Mouse (Mus musculus): ENCODE results near the gene Adgrd1.

The Adgrd1 gene

DNA sequence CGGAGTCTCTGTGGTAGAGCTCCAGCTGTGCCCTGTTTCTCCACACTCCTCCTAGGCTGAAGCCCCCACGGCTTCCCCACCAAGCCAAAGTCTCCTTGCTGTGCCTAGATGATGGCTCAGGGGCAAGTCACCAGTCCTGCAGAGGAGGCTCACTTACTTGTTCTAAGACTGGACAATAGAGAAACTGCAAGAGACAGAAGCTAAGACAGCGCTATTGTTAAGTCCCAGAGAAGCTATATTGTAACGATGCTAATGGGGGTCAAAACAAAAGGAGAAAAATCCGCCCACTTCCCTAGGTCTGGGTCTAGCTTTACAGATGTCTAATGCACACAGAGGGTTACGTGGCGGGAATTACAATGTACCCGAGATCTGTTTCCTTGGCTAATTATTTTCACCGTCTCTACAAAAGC, 59.4 kb downstream of the Adgrd1 start:
- no peak for DNase-seq (ENCODE audit: low read depth, low spot score)

DNA sequence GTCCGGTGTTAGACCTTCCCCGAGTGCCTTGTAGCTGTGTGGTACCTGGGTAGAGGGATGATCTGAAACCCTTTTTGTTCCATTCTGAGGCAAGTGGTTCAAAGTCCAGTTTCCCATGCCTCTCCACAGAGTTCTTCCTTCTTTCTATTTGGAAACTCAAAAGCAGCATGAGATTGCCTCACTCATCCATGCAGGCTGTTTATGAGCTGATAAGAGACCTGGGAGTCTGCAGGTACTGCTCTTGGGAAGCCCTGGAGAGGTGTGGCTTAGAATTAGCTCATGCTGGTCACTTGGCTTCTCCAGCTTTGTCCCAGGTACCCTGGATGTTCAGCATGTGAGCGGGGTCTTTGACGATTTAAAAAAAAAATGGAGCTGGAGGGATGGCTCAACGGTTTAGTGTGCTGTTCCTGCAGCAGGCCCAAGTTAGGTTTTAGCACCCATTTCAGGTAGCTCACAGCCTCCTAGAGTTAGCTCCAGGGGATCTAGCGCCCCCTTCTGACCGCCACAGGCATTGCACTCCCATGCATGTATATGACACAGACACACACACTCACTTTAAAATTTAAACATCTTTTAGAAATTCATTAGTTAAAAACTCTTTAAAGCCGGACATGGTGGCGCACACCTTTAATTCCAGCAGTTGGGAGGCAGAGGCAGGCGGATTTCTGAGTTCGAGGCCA, 65.0 kb downstream of the Adgrd1 start:
- no peak for DNase-seq (ENCODE audit: low read depth, low spot score)

DNA sequence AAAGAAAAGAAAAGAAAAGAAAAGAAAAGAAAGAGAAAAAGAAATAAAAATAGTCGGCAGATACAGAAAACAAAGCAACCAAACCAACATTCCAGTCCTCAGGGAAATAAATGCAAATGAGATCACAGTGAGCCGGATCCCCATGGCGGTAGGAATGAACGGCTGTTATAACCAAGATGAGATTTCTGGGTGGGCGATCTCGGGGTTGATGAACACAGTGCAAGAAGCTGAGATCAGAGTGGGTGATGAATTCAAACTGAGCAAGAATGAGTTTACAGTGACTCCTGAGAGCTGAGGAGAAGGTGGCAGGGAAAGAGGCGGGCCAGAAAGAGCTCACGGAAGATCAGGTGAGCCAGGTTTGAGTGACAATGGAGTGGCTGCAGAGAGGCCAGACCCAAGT, 66.9 kb downstream of the Adgrd1 start:
- no peak for DNase-seq (ENCODE audit: low read depth, low spot score)

DNA sequence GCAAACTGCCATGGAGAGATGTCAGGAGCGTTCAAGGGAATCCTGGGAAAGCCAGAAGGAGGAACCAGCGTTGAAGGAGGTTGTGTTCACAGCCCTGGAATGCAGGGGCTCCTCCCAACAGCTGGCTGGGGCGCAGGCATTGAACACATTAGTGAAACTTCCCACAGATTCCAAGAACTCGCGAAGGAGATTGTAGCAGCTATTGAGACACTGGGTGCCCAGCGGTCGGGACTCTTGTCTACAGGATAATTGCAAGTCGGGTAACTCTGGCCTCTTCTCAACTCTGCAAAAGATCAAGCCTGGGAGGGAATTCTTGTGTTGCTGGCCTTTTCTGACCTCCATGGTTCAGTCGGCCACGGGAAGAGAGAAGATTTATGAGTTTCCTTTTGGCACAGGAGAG, 67.5 kb downstream of the Adgrd1 start:
- DNase-seq (ENCODE audit: low read depth, low spot score): no peak

DNA sequence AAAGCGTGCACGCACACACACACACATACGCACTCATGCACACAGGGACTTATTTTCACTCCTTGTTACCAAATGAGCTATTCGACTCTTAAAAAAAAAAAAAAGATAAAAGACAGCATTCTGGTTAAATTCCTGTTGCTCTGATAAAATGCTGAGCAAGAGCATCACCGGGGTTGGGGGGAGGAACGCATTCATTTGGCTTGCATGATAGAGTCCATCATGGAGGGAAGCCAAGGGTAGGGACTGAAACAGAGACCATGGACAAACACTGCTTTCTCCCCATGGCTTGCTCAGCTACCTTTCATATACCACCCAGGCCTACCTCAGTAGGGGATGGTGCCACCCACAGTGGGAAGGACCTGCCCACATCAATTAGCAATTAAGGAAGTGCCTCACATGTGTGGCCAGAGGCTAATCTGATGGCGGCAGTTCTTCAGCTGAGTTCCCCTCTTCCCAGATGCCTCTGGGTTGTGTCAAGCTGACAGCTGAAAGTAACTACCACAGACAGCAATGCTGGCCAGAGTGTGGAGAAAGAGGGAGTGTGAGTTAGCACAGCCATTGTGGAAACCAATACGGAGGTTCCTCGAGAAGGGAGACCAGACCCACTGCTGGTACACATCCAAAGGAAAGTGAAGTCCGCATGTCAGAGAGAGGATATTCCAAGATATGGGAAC, 68.5 kb downstream of the Adgrd1 start:
- DNase-seq (ENCODE audit: low read depth, low spot score): no peak

DNA sequence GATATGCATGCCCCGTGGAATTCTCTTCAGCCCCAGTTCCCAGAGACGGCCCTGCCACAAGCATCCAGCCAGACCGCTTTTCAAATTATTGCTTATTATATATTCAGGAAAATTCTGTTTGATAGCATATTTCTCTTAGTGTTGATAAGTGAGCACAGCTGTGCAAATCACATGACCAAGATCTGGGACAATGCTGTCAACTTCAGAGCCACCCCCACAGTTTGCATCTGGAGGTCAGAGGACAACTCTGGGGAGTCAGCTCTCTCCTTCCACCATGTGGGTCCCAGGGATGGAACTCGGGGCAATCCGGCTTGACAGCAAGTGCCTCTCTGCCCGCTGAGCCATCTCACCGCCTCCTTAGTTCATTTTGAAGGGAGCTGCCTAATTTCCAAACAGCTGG, 69.0 kb downstream of the Adgrd1 start:
- no peak for DNase-seq (ENCODE audit: low read depth, low spot score)

DNA sequence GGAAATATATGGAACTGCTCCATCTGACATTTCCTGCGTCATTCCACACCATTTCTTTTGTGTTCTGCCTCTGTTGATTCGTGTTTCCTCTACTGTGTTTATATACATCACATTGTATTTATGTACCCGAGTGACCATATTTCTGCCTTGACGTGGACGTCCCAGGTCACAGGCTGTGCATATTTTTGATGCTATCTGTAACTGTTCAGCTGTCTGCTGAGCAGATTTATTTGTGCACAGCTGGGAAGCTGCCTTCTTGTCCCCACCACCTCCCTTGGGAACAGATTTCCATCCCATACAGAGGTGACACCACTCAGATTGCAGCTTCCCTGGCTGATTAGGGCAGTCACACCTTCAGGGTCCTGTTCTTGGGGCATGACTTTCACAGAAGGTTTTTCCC, 72.5 kb downstream of the Adgrd1 start:
- DNase-seq (ENCODE audit: low read depth, low spot score): no peak

DNA sequence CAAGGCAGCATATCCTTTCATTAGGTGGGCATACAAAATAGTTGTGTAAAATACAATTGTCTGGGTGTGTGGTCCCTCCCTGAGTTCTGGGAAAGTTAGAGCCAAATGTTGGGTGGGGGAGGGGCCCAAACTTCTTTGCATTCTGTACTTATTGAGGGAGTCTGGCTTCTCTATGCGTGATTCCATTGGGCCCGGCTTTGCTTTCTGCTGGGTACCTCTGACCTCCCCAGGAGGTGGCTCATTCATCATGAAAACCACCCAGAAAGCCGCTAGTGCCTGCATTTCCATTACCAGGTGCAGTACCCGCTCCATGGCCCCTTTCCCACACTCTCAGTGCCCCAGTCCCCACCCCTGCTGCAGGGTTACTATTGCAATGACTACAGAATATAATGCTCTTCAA, 73.0 kb downstream of the Adgrd1 start:
- DNase-seq (ENCODE audit: low read depth, low spot score): no peak

DNA sequence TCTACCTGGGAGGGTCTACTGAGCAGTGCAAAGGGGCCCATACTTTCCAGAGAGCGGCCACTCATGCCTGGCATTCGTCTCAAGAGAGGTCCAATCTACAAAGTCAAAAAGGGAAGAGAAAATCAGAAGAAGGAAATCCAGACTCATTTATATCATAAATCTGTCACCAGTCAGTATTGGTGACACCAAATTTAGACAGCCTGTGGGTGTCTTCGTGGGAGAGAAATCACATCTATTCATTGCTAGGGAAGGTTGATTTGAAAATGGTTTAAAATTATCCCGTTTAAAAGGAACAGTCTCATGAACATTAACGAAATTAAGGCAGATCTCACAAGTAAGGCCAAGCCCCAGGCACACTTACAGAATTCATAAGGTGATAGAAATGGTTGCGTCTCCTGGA, 76.0 kb downstream of the Adgrd1 start:
- DNase-seq (ENCODE audit: low read depth, low spot score): no peak

DNA sequence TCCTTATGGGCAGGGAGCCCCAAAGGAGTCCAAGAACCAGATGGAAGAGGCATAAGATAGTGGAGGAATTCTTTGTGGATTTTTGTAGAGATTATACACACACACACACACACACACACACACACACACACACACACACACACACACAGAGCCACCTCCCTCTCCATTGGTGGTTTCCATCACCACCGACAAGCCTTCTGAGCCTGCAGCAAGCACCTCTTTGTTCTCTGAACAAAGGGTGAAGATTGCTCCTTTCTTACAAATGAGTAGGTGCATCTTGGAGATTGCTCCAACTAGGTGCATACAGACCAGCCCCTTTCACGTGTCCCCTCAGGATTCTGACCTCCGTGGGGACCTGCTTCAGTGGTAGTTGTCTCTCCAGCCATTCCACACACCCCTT, 79.4 kb downstream of the Adgrd1 start:
- no peak for DNase-seq (ENCODE audit: low read depth, low spot score)

DNA sequence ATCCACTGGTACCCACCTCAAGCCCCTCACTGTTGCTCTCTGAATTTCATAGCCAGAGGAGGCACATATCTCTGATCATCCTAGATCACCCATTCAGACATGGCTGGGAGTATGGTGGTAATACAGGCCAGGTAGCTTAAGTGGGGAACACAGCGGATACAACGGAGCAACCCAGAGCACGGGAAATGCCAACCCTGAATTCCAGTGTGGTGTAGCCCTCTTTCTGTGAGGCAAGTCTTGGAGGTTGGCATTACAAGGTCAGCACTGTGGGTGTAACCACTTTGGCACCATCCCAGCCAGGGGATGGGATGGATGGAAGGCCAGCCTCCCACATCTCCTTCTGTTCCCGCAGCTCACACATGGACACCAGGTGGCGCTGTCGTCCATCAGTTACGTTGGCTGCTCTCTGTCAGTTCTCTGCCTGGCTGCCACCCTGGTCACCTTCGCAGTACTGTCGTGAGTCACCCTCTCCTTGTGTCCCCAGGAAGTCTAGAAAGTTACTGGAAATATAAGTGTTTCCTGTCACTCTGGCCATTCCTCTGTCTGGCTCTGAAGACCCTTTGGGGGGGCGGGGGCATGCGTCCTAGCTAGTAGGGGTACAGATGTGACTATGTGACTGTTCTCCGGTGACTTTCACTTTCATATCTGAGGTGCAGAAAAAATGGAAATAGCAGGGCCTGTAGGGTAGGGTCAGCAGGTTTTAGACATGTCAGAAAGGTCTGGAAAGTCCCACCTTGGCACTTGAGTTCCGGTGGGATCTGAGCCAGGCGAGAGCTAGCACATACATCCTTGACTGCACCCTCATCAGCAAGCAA, 81.4 kb downstream of the Adgrd1 start:
- DNase-seq (ENCODE audit: low read depth, low spot score): peak; percentile 75

DNA sequence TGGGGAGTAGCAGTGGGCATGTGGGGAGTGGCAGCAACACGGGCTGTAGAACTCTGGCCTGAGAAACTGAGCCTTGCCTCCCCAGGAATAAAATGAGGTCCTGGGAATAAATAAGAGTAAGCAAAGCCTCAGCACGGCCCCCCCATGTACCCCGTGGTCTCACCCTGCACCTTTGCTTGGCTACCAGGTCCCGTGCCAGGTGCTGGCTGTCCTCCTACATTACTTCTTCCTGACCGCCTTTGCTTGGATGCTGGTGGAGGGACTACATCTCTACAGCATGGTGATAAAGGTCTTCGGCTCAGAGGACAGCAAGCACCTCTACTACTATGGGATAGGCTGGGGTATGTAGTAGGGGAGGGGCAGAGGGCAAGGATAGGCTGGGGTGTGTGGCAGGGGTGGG, 82.8 kb downstream of the Adgrd1 start:
- no peak for DNase-seq (ENCODE audit: low read depth, low spot score)

DNA sequence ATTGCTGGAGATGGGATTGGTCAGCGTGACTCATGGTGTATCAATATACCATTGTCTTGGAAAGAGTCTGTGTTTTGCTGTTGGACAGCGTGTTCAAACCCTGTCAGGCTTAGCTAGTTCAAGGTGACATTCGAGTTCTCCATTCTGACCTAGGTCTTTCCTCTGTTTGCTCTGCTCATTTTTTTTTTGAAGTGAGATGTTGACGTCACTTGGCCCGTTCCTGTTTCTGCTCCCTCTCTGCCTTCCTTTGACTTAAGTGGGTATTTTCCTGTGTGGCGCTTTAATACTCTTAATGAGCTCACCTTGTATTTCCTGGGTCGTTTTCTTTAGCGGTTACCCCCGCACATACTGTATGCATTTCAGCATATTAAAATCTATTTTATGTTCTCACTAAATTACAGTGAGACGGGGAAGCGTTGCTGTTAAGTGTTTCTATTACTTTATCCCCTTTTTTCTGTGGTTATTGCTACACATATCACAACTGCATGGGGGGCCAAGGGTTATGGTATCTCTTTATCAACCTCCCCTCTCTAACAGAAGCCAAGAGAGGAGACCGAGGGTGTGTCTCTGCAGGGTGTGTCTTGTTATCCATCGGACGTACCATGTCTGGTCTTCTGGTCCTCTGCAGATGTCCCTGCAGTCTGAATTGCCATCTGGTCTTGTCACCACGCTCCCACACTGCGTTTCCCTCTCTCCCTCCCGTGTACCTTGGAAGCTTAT, 83.6 kb downstream of the Adgrd1 start:
- DNase-seq (ENCODE audit: low read depth, low spot score): no peak

DNA sequence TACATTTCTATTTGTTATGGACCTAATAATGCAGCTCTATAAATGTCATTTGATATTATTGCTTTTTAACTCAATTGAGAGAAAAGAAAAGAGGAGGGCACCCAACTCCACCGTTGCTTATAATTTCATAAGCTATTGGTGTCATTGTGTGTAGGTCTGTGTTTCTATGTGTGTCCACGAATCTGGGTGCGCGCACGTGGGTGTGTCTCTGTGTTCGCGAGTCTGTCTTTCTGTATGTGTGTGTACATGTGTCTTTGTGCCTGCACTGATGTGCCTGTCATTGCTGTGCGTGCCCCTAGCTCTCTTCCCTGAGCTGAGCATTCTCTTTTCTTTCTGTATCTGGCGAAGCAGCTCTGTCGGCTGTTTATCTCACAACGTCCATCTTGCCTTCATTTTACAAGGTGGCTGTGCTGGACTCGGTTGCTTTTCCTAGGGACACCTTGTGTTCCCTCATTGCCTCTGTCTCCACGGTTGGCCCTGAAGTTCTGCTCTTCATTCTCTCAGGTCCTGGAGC, 84.2 kb downstream of the Adgrd1 start:
- DNase-seq (ENCODE audit: low read depth, low spot score): no peak

DNA sequence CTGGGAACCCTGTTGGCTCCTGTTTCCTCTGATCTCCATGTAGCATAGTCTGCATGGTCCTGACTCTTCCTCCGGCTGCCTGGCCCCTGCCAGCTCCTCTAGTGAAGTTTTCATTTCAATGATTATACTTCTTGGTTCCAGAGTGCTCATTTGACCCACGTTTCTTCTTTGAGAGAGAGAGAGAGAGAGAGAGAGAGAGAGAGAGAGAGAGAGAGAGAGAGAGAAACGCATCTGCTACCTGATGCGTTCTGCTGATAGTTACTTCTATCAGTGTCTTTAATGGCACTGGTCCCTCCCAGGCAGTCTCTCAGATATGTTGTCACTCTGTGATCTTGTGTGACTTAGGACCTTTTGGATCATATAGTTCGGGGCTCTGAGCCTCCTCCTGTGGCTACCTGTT, 84.9 kb downstream of the Adgrd1 start:
- DNase-seq (ENCODE audit: low read depth, low spot score): no peak

DNA sequence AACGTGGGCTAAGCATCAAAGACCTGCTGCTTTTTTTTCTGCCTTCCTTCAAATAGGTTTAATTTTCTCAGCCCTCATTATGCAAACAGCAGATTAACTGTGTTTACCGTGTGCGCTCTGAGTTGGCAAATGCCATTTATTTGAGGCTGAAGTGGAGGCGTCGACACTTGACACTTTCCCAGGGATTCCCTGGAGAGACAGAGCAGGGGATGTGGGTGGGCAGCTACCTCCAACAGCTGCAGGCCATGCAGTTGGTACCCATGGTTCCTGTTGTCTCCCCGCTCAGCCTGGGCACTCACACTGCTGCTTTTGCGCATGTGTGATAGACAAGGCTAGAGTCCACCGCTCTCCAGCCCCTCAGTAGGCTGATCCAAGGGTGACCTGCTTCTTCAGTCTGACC, 86.0 kb downstream of the Adgrd1 start:
- no peak for DNase-seq (ENCODE audit: low read depth, low spot score)

DNA sequence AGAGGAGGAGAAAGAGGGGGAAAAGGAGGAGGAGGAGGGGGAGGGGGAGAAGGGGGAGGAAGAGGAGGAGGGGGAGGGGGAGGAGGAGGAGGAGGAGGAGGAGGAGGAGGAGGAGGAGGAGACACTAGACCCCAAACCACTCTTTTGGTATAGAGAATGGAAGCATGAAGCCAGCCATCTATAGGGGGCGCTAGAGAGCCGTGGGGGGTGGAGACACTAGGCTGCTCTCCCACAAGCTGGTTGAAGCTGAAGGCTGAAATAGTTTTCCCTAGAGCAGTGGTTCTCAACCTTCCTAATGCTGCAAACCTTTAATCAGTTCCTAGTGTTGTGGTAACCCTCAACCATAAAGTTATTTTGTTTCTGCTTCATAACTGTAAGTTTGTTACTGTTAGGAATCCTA, 89.7 kb downstream of the Adgrd1 start:
- DNase-seq (ENCODE audit: low read depth, low spot score): no peak

DNA sequence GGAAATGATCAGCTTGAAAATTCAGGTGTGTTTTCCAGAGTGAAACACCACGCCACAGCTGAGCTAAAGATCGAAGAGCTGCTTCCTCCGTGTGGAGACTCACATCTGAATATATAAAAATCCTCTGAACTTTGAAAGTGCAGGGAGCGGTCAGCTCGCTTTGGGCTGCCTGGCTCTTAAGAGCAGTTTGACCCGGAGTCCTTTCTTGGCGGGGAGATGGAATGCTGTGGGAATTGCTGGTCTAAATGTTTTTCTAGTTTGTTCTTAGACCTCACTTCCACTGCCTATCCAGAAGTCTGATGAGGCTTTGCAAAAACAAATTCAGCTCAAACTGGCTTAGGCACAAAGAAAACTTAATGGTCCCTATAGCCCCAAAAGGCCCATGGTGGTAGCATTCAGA, 90.4 kb downstream of the Adgrd1 start:
- DNase-seq (ENCODE audit: low read depth, low spot score): no peak

DNA sequence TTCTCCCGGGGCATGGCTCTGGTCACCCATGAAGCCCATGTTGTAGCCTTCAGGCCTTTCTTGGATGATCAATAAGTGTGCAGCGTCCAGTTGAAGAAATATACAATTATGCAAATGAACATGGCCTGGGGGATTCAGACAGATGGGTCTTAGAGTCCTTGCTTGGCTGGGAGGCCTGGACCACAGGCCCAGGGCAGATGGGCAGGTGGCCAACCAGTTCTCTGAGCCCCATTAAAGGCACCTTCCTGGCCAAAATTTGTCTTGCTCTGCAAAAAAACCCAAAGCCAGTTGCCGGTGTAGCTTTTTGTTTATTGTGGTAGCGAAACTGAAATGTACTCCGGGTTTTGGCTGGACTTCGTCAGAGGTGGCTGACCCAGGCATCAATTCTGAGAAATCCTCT, 92.5 kb downstream of the Adgrd1 start:
- DNase-seq (ENCODE audit: low read depth, low spot score): no peak

DNA sequence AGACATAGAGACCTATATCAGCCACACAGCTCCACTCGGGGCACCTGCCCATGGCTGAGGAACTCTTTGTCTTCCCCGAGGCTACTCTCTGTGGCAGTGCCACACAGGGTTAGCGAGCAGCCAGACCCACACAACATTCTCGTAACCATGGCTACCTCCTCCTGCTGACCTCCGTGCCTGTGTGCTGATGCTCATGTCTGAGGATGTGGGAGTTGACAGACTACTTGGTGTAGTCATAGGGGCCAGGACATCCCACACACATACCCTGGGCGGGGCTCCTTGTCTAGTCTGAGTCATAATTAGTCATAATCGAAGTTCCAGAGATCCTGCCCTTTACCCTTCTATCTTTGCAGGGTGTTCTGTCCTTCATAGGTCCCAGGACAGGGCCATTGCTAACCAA, 93.5 kb downstream of the Adgrd1 start:
- DNase-seq (ENCODE audit: low read depth, low spot score): no peak

DNA sequence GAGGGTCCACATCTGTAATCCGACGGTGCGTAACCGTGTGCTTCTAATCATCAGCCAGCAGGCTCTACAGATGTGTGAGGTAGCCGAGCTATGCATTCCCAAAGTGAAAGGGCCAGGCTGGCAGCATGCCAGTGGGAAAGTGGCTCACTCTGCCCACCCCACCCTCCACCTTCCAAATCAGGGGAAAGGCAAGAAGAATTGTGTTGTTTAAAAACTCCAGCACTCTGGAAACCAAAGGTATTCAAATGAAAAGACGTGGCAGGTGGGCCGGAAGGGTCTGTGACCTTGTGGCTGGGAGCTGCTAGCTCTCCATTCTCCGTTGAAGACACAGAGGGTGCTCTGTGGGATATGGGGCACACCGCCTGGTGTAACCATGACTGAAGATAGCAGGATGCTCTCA, 100.0 kb downstream of the Adgrd1 start:
- no peak for DNase-seq (ENCODE audit: low read depth, low spot score)

DNA sequence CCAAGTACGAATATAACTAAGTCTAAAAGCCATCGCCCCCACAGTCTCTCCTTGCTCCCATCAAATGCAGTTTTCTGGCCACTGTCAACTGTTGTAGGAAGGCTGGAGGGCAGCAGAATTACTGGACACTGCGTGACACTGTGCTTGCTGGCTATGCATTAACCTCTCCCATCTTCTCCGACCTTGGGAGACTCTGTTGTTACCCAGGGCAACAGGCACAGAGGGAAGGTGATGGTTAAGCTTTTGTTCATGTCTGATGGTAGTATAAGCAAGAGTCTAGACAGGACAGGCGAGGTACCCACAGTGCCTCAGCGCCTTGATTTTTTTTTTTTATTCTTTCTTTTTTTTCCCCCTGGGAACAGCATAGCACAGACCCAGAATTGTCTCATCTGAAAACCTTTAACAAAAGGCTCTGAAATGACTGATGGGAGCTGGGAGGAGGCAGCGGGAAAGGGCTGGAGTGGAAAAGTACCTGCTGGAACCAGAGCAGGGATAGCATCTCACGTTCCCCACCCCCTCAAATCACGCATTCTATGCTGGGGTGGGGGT, 100.5 kb downstream of the Adgrd1 start:
- DNase-seq (ENCODE audit: low read depth, low spot score): no peak

All from embryo, embryonic 11.5 days (tissue).